Mouse (Mus musculus) kidney, postnatal 36 days (tissue): ENCODE results near the gene Lamb1.

Source experiments
- DNase-seq, 2 experiments: peaks; one replicate each; pipeline ENCODE4 v3.0.0; 2021 to 2022; ENCODE audit warnings: mixed read lengths in 2 of 2

Lamb1 gene

DNA sequence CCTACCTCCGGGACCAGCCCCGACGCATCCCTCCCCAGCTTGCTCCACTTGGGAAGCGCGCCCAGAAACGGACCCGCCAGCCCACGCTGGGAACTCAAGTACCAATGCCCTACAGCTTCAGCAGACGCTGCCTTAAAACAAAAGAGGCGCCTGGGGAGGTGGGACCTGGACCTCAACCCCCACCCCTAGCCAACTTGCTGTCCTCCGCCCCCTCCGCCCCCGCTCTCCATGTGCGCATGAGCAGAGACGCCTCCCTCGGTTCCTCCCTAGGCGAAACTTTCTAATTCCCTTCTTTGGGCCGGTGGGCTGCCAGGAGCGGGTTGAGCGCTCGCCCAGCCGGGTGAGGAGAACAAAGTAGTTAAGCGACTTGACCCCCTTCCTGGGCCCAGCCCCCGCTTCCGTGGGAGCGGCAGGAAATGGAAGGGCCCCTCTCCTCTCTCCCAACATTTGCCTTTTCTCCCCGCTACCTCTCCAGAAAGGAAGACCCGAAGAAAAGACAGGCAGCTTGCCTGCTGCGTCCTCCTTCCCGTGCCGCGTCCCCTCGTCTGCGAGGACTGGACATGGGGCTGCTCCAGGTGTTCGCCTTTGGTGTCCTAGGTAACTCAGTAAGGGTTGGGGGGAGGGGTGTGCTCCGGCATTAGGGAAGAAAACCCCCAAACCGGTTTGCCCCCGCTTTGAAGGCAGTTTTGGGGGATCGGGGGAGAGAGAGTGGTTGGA is at the start of gene Lamb1:
Gene Lamb1 (plus strand): TSS at position 230 of the 717 bp plus-strand sequence.
- DNase-seq, result peak; percentile 89 to 91

DNA sequence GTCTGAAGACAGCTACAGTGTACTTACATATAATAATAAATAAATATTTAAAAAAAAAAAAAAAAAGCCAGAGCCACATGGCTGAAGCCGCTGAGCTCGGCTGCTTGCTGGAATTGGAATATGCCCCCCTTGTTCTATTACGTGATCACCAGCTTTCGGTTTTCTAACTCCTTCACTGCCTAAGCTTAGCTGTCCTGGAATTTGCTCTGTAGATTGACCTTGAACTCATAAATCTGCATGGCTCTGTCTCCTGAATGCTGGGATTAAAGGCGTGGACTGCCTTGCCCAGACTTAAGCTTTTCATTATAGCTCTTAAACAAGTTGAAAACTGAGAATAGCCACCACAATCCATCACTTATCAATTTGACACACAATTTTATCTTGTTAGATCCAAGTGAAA is 47.8 kb upstream of the Lamb1 start:
- DNase-seq, result no peak

DNA sequence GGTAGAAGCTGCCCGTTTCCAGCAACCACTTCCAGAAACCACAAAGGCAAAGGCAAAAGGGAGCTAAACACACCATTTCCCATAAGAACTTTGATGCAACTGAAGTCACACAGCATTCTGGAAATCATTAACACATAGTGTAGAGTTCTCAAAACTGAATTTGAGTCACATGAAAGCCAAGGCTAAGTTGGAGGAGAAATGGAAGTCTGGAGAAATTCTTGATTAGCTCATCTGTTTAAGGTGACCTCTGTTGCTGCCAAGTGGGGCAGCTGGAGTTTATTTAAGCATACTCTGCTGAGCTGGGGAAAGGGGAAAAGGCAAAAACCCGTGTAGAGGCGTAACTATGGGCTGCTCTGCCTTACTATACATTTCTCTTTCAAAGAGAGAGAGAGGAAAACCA is 46.3 kb upstream of the Lamb1 start:
- DNase-seq, result peak; percentile 47 to 77

DNA sequence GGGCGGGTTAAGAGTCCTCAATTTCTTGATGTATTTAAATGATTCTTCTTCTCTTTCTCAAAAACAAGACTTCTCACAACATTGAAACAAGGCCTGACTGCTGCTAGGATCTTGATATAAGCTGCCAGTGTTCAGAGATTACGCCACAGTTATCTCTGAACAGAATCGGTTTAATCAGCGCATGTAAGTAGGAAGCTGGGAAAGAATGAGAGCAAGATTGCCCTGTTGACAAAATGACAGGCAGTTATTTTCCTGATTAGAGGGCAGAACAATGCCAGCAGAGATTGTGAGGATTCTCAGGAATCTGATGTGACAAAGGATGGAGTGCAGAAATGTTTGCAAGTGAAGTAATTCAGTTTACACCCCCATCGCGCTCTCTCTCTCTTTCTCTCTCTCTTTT is 43.5 kb upstream of the Lamb1 start:
- no peak for DNase-seq

DNA sequence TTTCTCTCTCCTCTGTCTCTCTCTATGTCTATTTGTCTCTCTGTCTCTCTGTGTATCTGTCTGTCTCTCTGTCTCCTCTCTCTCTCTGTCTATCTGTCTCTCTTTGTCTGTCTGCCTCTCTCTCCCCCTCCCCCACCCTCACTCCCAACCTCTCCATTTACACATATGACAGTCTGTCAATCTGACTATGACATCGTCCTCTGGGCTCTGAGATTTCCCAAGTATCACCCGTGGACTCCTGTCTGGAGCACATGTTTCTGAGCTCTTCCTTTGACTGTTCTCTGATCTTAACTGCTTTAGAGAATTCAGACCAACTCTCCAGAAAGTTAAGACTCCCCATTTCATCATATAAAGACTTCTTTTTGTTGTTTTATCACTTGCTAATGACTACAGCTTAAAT is 42.8 kb upstream of the Lamb1 start:
- DNase-seq, result no peak

DNA sequence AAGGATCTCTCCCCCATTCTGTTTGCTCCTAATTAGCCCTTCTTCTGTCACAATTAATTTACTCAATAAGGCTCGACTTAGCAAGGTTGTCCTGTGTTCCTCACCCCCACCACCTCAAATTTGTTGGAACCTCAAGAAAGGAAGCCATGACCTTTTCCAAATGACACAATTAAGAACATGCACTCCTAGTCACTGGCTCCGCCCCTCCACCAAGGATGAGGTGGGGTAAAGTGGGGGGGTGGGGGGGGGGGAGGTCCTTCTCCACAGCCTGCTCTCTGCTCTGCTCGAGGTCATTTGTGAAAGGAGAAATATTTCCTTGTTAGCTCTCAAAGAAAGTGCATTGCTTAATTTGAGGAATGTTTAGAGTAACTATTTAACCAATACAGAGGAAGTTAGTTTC is 42.3 kb upstream of the Lamb1 start:
- peak; percentile 29 to 36 for DNase-seq

DNA sequence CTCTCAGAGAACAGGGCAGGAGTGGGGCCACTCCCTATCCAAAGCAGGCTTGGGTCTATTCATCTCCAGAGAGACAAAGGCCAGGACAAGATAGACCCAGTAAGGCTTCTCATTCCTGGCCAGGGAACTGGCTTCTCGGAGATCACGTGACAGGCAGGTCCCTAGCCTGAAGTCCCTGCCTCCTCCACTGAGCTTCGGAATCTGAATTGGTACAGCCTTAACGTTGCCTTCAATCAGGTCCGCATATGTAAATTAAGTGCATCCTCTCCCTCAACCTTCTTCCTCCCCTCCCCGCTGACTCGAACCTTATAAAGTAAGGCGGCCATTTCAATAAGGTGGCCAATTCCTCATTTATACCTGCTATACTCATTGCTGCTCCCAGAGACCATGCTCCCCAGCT is 39.6 kb upstream of the Lamb1 start:
- no peak for DNase-seq

DNA sequence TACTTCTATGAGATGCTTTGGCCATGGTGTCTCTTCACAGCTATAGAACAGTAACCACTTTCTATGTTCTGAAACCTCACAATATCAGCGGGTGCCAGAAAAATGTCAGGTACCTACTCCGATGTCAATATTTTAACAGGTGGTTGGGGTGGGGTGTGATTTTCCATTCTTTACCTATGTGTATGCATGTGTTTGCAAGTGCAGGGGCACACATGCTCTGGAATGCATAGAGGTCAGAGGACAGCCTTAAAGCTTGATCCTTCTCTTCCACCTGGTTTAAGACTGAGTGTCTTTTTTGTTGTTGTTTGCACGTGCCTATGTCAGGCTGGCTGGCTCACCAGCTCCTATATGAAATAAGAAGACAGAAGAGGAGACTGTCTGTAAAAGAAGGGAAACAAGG is 37.9 kb upstream of the Lamb1 start:
- DNase-seq, result no peak

DNA sequence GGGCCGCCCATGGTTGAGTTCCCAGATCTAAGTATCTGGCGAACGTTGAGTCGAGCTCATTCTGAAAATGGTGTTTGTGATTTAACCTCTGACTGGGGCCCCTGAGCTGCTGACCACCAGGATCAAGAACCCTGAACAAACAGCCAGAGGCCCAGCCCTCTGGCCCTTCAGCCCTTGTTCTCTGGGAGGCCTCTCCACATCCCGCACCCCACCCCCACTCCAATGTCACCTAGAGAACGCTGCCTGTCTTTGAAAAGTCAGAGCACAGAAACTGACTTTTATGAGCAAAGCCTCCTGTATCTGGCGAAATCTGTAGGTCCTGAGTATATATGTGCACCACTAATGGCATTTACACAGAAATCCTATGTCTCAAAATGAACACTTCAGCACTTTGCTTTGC is 36.2 kb upstream of the Lamb1 start:
- peak in 1 of 2 experiments; percentile 36 for DNase-seq

DNA sequence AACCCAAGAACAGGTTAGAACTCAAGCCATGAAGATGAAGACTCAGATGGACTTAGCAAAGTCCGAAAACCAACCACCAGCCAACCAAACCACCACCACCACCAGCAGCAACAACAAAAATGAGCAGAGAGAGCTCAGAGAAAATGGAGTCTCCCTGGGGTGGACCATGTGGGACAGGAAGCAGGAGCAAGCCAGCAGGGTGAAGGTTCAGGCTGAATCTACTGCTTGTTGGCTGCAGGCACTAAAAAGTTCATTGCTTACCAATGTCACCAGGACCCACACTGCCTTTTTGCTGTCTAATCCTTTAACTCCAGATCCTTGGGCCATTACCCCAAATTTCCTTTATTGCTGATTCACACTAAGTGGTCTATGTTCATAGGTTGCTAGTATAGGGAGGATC is 32.4 kb upstream of the Lamb1 start:
- peak in 1 of 2 experiments; percentile 44 for DNase-seq

DNA sequence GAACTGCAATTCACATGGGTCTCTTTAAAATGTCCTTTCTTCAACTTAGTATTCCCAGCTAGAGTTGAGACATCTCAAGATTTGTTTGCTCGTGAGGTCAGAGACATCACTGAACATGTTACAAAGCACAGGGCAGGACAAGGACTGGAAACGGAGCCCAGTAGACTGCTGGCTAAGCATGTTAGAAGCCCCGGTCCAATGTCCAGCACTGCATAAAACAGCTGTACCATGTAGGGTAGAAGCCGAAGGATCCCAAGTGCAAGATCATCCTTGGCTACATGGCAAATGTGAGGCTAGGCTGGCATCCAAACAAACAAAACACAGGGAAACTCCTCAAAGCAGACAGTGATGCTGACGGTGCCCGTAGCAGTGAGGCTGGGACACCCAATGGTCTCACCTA is 30.0 kb upstream of the Lamb1 start:
- DNase-seq, result peak; percentile 48 to 63

DNA sequence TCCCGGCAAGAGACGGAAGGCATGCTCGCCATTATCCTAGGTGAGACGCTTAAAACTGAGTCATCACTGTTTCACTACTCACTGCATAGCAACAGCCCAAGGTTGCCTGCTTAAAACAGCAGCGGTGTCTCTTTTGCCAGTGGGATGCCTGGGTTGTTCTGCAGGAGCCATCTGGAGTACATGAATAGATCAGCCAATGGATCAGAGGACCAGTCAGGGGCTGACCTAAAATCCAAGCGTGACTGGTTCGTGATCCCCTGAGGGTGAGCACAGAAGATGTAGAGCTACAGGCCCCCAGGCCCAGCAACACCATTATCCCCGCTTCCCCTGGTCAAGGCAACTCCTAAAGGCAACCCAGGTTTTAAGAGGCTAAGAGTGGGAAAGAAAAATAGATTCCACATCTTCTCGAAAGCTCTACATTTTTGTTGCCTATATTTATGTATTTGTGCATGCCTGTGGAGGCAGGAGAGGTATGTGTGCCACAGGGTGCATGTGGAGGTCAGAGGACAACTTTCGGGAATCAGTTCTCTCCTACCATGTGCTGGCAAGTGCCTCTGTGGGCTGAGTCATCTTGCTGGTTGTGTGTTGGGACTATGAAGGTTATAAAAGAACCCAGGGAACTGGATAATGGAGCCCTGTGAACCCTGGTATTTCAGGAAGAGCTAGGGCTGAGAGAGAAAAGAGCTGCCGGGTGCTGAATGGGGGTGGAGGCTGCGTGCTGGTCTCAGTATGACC is 28.0 kb upstream of the Lamb1 start:
- no peak for DNase-seq

DNA sequence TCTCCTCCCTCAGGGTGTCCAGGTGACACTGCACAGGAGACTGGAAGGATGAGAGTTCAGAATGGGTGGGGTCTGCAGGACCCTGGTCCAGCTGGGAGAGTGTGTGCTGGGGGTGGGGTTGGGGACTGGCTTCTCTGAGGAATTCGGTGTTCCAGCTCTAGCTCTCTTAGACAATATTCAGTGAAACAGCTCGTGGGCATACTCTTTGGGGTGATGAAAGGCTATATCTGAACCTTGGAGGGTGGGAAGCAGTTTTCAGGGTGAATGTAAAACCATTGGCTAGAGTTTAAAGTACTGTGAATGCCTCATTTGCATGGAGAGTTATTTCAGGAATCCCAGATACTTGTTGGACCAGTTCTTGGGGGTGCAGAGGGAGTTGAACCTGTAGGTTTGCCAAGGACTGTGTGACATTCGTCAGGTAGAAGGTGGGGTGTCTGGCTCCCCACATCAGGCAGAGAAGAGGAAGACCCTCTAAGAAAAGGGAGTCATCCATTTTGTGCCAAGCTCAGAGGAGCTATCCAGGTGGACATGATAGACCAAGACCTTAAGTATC is 25.9 kb upstream of the Lamb1 start:
- DNase-seq, result no peak

DNA sequence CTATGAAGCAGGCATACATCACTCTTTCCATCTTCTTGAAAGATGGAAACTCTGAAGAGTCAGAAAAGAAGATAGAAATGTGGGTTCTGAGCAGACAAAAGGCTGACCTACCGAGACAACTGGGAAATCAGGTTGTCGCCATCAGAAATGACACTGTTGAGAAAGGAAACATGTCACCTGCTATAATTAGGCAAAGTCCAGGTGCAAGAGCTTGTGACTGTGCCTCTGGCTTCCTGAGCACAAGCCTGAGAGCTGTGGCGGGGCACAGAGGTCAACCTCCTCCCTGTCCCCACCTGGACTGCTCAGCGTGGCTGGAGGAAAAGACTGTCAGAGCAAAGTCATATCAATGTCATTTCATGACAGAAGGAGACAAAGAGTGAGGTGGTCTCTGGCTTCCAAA is 25.2 kb upstream of the Lamb1 start:
- DNase-seq, result no peak

DNA sequence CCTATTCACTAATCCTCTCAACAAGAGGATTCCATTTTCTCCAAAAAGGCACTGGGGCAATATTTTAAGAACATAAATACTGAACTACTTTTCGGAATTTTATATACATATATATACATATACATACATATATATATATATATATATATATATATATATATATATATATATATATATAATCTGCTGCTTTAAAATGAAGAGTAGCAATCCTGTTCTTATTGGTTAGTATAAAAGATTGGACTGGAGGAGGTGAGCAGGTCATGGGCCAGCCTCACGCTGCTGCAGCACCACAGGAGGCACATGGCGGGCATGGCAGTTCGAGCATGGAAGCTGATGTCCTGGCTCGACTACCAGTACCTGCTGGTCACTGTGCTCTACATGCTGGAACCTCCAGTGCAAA is 24.6 kb upstream of the Lamb1 start, which contains the start of gene Gm6993:
Gene Gm6993 (plus strand): TSS at position 301 of the 400 bp plus-strand sequence.
- DNase-seq, result no peak

DNA sequence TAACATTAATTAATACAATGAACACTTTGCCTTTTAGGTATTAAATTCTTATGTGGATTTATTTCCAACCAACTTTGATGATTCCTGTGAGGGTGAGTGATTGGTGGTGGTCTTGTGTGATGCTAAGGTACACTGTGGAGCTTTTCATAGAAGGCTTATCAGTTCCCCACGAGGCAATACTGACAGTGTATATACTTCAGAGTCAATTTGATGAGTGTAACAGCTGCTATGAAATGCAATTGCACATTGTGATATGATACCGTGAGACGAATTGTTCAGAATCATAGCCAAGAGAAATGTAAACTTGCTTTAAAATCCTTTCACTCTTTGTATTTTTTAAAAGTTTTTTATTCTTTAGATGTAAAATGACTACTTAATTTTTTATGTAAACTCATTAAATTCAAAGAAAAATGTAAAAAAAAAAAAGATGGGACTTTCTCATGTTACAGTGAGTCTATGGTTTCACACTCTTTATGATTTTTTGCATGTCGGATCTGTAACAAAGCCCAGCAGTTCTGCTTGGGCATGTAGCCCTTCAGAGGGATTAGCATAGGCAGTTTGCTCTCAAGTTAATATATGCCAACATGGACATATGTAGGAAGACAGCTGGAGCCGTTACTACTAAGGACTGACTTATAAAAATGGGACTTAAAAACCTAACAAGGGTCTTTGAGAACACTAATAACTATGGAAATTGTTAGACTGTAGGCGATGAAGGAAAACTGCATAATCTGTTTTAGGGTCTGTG is 23.3 kb upstream of the Lamb1 start:
- DNase-seq, result no peak

DNA sequence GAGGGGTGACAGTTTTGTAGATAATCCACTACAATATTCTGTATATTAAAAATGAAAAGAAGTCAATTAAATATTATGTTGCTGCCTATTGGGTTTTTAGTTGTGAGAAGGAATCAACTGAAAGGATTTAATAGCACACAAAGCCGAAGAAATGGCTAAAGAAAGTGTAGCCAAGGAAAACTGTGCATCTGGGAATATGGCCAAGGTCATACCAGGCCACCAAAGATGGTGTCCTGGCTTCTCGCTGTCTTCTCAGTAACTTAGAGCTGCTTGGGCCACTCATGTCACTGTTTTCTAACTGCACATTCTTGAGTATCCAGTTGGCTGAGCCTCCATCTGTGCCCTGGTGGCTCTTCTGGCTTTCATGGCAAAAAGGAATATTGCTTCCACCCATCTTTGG is 21.0 kb upstream of the Lamb1 start:
- no peak for DNase-seq

DNA sequence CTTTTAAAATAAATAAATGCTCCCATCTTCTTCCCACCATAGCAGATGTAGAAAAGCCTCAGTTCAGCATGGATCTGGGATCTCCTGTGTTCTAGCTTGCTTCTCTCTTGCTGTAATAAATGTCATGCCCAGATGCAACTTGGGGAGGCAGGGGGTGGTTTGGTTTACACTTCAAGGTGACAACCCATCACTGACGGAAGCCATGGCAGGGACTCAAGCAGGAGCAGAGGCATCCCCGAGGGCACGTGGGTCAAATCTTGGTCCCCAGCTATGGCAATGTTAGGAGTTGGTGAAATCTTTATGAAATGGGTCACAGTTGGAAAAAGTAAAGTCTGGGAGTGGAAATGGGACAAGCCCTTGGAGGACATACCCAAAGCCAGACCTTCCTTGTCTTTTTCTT is 20.3 kb upstream of the Lamb1 start:
- DNase-seq, result no peak

DNA sequence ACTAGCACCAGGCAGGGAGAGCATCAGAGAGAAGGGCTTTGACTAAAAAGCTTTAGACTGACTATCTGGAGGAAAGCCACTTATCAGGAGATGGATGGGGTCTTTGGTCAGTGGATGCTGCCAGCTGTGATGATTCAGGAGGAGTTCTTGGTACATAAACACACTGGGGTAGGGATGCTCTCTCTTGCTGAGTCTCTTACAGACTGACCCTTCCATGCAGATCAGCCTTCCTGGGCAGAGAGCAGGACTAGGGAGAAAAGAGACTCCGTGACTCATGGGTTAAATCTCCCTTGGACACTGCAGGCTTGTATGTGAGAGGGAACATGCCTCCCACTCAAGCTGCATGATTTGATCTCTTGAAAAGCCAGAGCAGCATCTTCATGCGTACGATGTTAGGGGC is 18.9 kb upstream of the Lamb1 start:
- DNase-seq, result no peak

DNA sequence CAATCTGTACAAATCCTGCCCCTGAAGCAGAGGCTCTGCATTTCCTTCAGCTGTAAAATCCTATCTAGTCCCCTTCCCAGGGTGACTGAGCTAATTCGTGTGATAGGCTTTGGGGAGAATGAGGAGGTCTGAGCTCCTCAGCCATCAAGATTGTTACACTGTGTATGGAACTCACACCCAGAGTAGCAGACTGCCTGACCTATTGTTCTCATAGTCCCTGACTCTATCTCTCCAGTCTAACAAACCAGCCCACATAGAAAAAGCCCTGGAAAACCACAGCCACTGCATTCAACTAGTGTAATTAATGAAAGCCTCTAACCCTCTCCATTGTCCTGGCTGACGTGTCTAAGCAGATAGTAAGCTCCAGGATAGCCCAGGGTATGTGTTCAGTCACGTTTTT is 18.4 kb upstream of the Lamb1 start:
- no peak for DNase-seq

DNA sequence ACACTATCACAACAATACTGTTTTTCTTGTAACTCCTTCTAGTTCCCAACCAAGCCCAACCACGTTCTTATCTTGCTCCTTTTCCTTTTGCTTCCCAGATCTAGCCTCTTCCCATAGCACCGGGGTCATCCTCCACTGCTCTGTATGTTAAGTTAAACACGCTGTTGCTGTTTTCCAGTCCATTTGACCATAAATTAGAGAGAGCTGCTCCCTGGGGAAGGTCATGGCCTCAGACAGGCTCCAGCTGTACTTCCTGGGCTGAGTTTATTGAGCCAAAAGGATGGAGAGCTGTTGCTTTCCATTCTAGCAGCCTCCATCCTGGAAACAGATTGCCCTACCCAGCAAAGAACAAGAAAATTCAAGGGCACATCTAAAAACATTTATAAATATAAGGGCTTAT is 16.9 kb upstream of the Lamb1 start:
- DNase-seq, result peak in 1 of 2 experiments; percentile 41

DNA sequence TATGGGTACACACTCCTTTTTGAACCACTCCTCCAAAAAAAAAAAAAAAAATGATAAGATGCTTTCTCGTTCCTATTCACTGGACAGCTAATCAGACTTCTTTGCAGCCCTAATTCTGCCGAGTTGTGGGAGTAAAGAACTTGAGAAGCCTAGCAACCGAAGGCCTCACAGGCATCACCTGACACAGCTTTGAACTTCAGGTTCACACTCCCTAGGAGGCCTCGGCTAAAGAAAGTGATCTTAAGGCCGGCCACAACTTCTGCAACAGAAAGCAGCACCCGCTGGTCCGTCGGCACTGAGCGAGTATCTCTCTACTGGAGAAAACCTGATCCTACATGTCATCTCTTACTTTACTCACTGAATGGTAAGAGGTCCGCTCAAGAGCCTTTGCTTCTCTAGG is 16.4 kb upstream of the Lamb1 start:
- no peak for DNase-seq

DNA sequence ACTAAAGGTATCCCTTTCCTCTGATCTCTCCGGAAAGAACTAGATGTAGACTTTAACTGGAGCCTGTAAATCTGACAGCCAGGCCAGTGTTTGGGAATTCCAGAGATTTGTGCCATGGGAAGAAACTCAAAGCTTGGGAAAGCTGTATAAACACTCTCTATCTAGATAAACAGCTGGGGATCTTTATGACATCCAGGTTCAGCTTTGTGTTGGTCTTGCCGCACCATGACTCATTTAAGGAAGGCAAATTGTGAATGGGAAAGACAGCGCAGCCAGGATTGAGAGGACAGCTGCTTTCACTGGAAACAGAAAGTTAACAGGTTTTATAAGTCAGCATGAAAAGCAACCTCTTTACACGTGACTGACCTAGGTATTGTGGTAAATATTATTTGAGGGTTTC is 12.8 kb upstream of the Lamb1 start:
- DNase-seq, result no peak

DNA sequence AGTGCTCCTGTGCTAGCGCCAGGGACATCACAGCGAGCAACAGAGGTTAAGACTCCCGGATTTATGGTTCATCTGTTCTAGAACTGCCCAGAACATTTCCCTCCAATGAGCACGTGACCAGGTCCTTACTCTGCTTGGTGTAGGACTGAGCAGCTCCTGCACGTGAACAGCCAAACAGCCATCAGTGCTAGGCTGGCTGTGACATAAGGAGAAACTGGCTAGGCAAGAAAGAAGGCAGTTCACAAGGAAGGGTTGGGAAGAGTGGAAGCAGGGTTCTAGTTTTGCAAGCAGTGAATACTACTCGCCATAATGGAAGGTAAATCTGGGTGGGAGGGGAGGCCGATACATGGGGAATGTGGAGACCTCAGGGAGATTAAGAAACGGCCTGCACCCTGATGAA is 10.1 kb upstream of the Lamb1 start:
- DNase-seq, result no peak
